Mouse (Mus musculus): ENCODE measurements around the gene Slc34a3. TPM values are rescaled to one million over a fixed set of nuclear protein-coding genes. Genes with fewer than 3 reads are reported as not detected.

Gene Slc34a3
- polyA plus RNA-seq, 2 experiments, result not detected

GRCm38 (mm10) chr2:25225811-25226379 is 8.3 kb downstream of the Slc34a3 start:
- peak overlapping the region; percentile 50; the same call in 1 of the 2 replicates for H3K4me2 ChIP-seq (replicated peaks; ENCODE audit: low read depth, low read length, severe bottlenecking)
- WGBS, result 65% methylated on average over 8 of the region's 8 CpGs
- ATAC-seq (ENCODE audit: low FRiP score, low read depth) (no peak), DNase-seq (ENCODE audit: low spot score) (no peak)
- H3K4me3 ChIP-seq (replicated peaks; ENCODE audit: low read length), result no peak overlapping the region
- no peaks in the 10 kb centered on the region for H3K9me3 ChIP-seq (ENCODE audit: control insufficient read depth, low read length)
- no peaks in the 10 kb centered on the region for H3K27me3 ChIP-seq (ENCODE audit: control insufficient read depth, insufficient read depth, low read length)
- TF ChIP-seq POLR2A (IDR thresholded peaks at IDR 0.05; ENCODE audit: borderline replicate concordance, extremely low read depth, insufficient read depth, insufficient read length), result no peak
- peaks cover 12% of the 10 kb centered on the region for H3K4me1 ChIP-seq (ENCODE audit: control insufficient read depth, insufficient read depth, low read length)
- H3K27ac ChIP-seq (replicated peaks; ENCODE audit: low read depth, low read length), result peak overlapping the region; percentile 91; the same call in 1 of the 2 replicates
- no peak overlapping the region for H3K9ac ChIP-seq (ENCODE audit: low read depth, low read length, severe bottlenecking)
- H3K36me3 ChIP-seq (ENCODE audit: control insufficient read depth, insufficient read depth, low read length), result peaks cover 9% of the 10 kb centered on the region; the same call in 1 of the 2 replicates

GRCm38 (mm10) chr2:25224766-25225752 is 9.1 kb downstream of the Slc34a3 start:
- peak overlapping the region; percentile 50 for H3K4me2 ChIP-seq (replicated peaks; ENCODE audit: low read depth, low read length, severe bottlenecking)

GRCm38 (mm10) chr2:25224492-25224765 is 9.7 kb downstream of the Slc34a3 start, which contains the start of gene Tubb4b:
Gene Tubb4b, minus strand, starts transcription at chr2:25224702.
- peak within 1 kb of the TSS; percentile 91 for H3K27ac ChIP-seq (replicated peaks; ENCODE audit: low read depth, low read length)
- H3K4me1 ChIP-seq (ENCODE audit: control insufficient read depth, insufficient read depth, low read length), result peaks cover 12% of the 10 kb centered on the region
- peak within 1 kb of the TSS; percentile 57 for H3K4me2 ChIP-seq (replicated peaks; ENCODE audit: low read depth, low read length, severe bottlenecking)
- no peaks in the 10 kb centered on the region for H3K27me3 ChIP-seq (ENCODE audit: control insufficient read depth, insufficient read depth, low read length)
- 0% methylated on average over 13 of the region's 17 CpGs for WGBS
- no peaks in the 10 kb centered on the region for H3K9me3 ChIP-seq (ENCODE audit: control insufficient read depth, low read length)
- peak within 1 kb of the TSS; percentile 86 for H3K4me3 ChIP-seq (replicated peaks; ENCODE audit: low read length)
- DNase-seq (ENCODE audit: low spot score) (no peak), ATAC-seq (ENCODE audit: low FRiP score, low read depth) (no peak)
- peaks cover 9% of the 10 kb centered on the region; the same call in 1 of the 2 replicates for H3K36me3 ChIP-seq (ENCODE audit: control insufficient read depth, insufficient read depth, low read length)
- peak; percentile 99; the same call in 1 of the 2 replicates for TF ChIP-seq POLR2A (IDR thresholded peaks at IDR 0.05; ENCODE audit: borderline replicate concordance, extremely low read depth, insufficient read depth, insufficient read length)
- H3K9ac ChIP-seq (ENCODE audit: low read depth, low read length, severe bottlenecking), result peak within 1 kb of the TSS; percentile 76

More at GRCm38 (mm10) chr2:25224766-25225752, 9.1 kb downstream of the Slc34a3 start:
- Histone ChIP-seq H3K4me1 (ENCODE audit: control insufficient read depth, insufficient read depth, low read length) (peaks cover 12% of the 10 kb centered on the region), H3K9me3 (ENCODE audit: control insufficient read depth, low read length) (no peaks in the 10 kb centered on the region), H3K9ac (ENCODE audit: low read depth, low read length, severe bottlenecking) (peak overlapping the region; percentile 72), H3K36me3 (ENCODE audit: control insufficient read depth, insufficient read depth, low read length) (peaks cover 9% of the 10 kb centered on the region; the same call in 1 of the 2 replicates), H3K4me3 (replicated peaks; ENCODE audit: low read length) (peak overlapping the region; percentile 86), H3K27ac (replicated peaks; ENCODE audit: low read depth, low read length) (peak overlapping the region; percentile 91), H3K27me3 (ENCODE audit: control insufficient read depth, insufficient read depth, low read length) (no peaks in the 10 kb centered on the region)
- WGBS, result 2% methylated on average over 35 of the region's 41 CpGs
- ATAC-seq (ENCODE audit: low FRiP score, low read depth) (peak; percentile 96), DNase-seq (ENCODE audit: low spot score) (peak; percentile 100)
- TF ChIP-seq POLR2A (IDR thresholded peaks at IDR 0.05; ENCODE audit: borderline replicate concordance, extremely low read depth, insufficient read depth, insufficient read length), result peak; percentile 78; the same call in 1 of the 2 replicates

GRCm38 (mm10) chr2:25223681-25224491 is 10.3 kb downstream of the Slc34a3 start:
- Histone ChIP-seq H3K27ac (replicated peaks; ENCODE audit: low read depth, low read length) (peak overlapping the region; percentile 79), H3K36me3 (ENCODE audit: control insufficient read depth, insufficient read depth, low read length) (peaks cover 9% of the 10 kb centered on the region; the same call in 1 of the 2 replicates), H3K4me1 (ENCODE audit: control insufficient read depth, insufficient read depth, low read length) (peaks cover 11% of the 10 kb centered on the region), H3K4me2 (replicated peaks; ENCODE audit: low read depth, low read length, severe bottlenecking) (peak overlapping the region; percentile 57), H3K9me3 (ENCODE audit: control insufficient read depth, low read length) (no peaks in the 10 kb centered on the region), H3K9ac (ENCODE audit: low read depth, low read length, severe bottlenecking) (peak overlapping the region; percentile 76), H3K27me3 (ENCODE audit: control insufficient read depth, insufficient read depth, low read length) (no peaks in the 10 kb centered on the region), H3K4me3 (replicated peaks; ENCODE audit: low read length) (peak overlapping the region; percentile 86)
- 4% methylated on average over 35 of the region's 53 CpGs for WGBS
- ATAC-seq (ENCODE audit: low FRiP score, low read depth) (0 out of 2 replicates have a peak, but pooled peaks have one; percentile 4), DNase-seq (ENCODE audit: low spot score) (peak; percentile 54)
- TF ChIP-seq POLR2A (IDR thresholded peaks at IDR 0.05; ENCODE audit: borderline replicate concordance, extremely low read depth, insufficient read depth, insufficient read length), result no peak

All from limb, embryonic 14.5 days (tissue).